Mouse (Mus musculus) MEL (cell line): ENCODE measurements around the gene Zfp687. TPM values are rescaled to one million over a fixed set of nuclear protein-coding genes. Genes with fewer than 3 reads are reported as not detected.

ENCODE experiments used
- DNase-seq: peaks from one replicate; pipeline ENCODE4 v3.0.0; 2011; ENCODE audit warnings: low read depth, low spot score
- H3K27ac ChIP-seq: 2 replicates; pipeline ENCODE4 v1.5.1; 2012; ENCODE audit warnings: low read depth, mild to moderate bottlenecking, control low read depth, low read length, moderate library complexity; ENCODE audit not compliant: control insufficient read depth
- H3K27me3 ChIP-seq, 2 experiments: fragments of 150-350 bp in 1 of 2; sonication (generic) in 1 of 2; 2 replicates each; pipeline ENCODE4 v1.6.1; 2012; ENCODE audit warnings: low read length in 2 of 2, mild to moderate bottlenecking in 2 of 2, improper control_type of control experiment in 1 of 2, moderate library complexity in 1 of 2; ENCODE audit not compliant: insufficient read depth in 2 of 2, control insufficient read depth in 1 of 2
- H3K36me3 ChIP-seq, 2 experiments: 2 replicates each; pipeline ENCODE4 v1.6.1; 2012 to 2014; ENCODE audit warnings: low read length in 2 of 2, improper control_type of control experiment in 1 of 2, inconsistent platforms in 1 of 2, mild to moderate bottlenecking in 1 of 2; ENCODE audit not compliant: insufficient read depth in 2 of 2, control insufficient read depth in 1 of 2
- H3K4me1 ChIP-seq, 2 experiments: fragments of 150-350 bp in 1 of 2; sonication (generic) in 1 of 2; 2 replicates each; pipeline ENCODE4 v1.6.1; 2012; ENCODE audit warnings: low read length in 2 of 2, improper control_type of control experiment in 1 of 2, mild to moderate bottlenecking in 1 of 2; ENCODE audit not compliant: insufficient read depth in 2 of 2, control insufficient read depth in 1 of 2
- H3K4me3 ChIP-seq, 2 experiments: fragments of 150-350 bp in 1 of 2; sonication (generic) in 1 of 2; 2 replicates each; pipeline ENCODE4 v1.5.1; 2012; ENCODE audit warnings: low read depth in 2 of 2, low read length in 2 of 2, mild to moderate bottlenecking in 2 of 2, moderate library complexity in 2 of 2, control low read depth in 1 of 2, improper control_type of control experiment in 1 of 2; ENCODE audit not compliant: control insufficient read depth in 1 of 2, insufficient read depth in 1 of 2
- H3K79me2 ChIP-seq: 2 replicates; pipeline ENCODE4 v1.6.1; 2012; ENCODE audit warnings: mild to moderate bottlenecking, low read length, moderate library complexity; ENCODE audit not compliant: control insufficient read depth, poor library complexity, insufficient read depth
- H3K9ac ChIP-seq: 2 replicates; pipeline ENCODE4 v1.6.1; 2012; ENCODE audit warnings: low read depth, mild to moderate bottlenecking, control low read depth, low read length, moderate library complexity; ENCODE audit not compliant: control insufficient read depth, poor library complexity, severe bottlenecking
- H3K9me3 ChIP-seq: fragments of 150-350 bp; sonication (generic); replicated peaks from 2 replicates; pipeline ENCODE4 v1.6.1; 2012; ENCODE audit warnings: mild to moderate bottlenecking, low read length, improper control_type of control experiment, moderate library complexity; ENCODE audit not compliant: insufficient read depth
- BHLHE40 ChIP-seq: IDR thresholded peaks from 2 replicates; pipeline ENCODE4 v1.6.1; 2012; ENCODE audit warnings: low read depth, mild to moderate bottlenecking, inconsistent platforms, low read length, improper control_type of control experiment, borderline replicate concordance
- CHD1 ChIP-seq: IDR thresholded peaks from 2 replicates; pipeline ENCODE4 v1.6.1; 2012; ENCODE audit warnings: low read depth, mild to moderate bottlenecking, inconsistent platforms, low read length, improper control_type of control experiment
- CHD2 ChIP-seq: IDR thresholded peaks from 2 replicates; pipeline ENCODE4 v1.6.1; 2011; ENCODE audit warnings: low read length, improper control_type of control experiment
- CTCF ChIP-seq, 3 experiments: IDR thresholded peaks in 2 of 3; conservative IDR thresholded peaks in 1 of 3; 2 replicates each; pipeline ENCODE4 v1.5.1; 2011 to 2012; ENCODE audit warnings: low read length in 3 of 3, low read depth in 2 of 3, mild to moderate bottlenecking in 2 of 3, improper control_type of control experiment in 1 of 3, inconsistent platforms in 1 of 3, mixed read lengths in 1 of 3, moderate library complexity in 1 of 3; ENCODE audit not compliant: control insufficient read depth in 1 of 3, insufficient read depth in 1 of 3, poor library complexity in 1 of 3, severe bottlenecking in 1 of 3
- E2F4 ChIP-seq: IDR thresholded peaks from 2 replicates; pipeline ENCODE4 v1.6.1; 2011; ENCODE audit warnings: low read depth, low read length, improper control_type of control experiment, borderline replicate concordance
- ELF1 ChIP-seq: IDR thresholded peaks from 2 replicates; pipeline ENCODE4 v1.6.1; 2014; ENCODE audit warnings: low read depth, mild to moderate bottlenecking, inconsistent platforms, low read length, improper control_type of control experiment, moderate library complexity
- JUND ChIP-seq: IDR thresholded peaks from 2 replicates; pipeline ENCODE4 v1.6.1; 2011; ENCODE audit warnings: low read depth, mild to moderate bottlenecking, improper control_type of control experiment, low read length
- KAT2A ChIP-seq: conservative IDR thresholded peaks from 2 replicates; pipeline ENCODE4 v1.6.1; 2012; ENCODE audit warnings: low read depth, low read length, improper control_type of control experiment, inconsistent platforms
- MAX ChIP-seq: IDR thresholded peaks from 2 replicates; pipeline ENCODE4 v1.6.1; 2011; ENCODE audit warnings: low read length, improper control_type of control experiment
- MYB ChIP-seq: IDR thresholded peaks from 2 replicates; pipeline ENCODE4 v1.6.1; 2011; ENCODE audit warnings: mild to moderate bottlenecking, low read depth, low read length, improper control_type of control experiment
- MYC ChIP-seq: IDR thresholded peaks from 2 replicates; pipeline ENCODE4 v1.6.1; 2011; ENCODE audit warnings: low read depth, mild to moderate bottlenecking, low read length, improper control_type of control experiment, moderate library complexity
- POLR2A ChIP-seq, 2 experiments: IDR thresholded peaks; 2 replicates each; pipeline ENCODE4 v1.6.1; 2011 to 2012; ENCODE audit warnings: low read length in 2 of 2, mild to moderate bottlenecking in 2 of 2, control low read depth in 1 of 2, improper control_type of control experiment in 1 of 2, low read depth in 1 of 2, moderate library complexity in 1 of 2; ENCODE audit not compliant: control insufficient read depth in 1 of 2, insufficient read depth in 1 of 2, poor library complexity in 1 of 2
- POLR2AphosphoS2 ChIP-seq: IDR thresholded peaks from 2 replicates; pipeline ENCODE4 v1.6.1; 2011; ENCODE audit warnings: low read length, improper control_type of control experiment
- RCOR1 ChIP-seq: IDR thresholded peaks from 2 replicates; pipeline ENCODE4 v1.6.1; 2012; ENCODE audit warnings: low read depth, mild to moderate bottlenecking, inconsistent platforms, low read length, improper control_type of control experiment
- TAL1 ChIP-seq: IDR thresholded peaks from 2 replicates; pipeline ENCODE4 v1.6.1; 2012; ENCODE audit warnings: mild to moderate bottlenecking, inconsistent platforms, low read length, moderate library complexity, mixed read lengths
- TCF12 ChIP-seq: IDR thresholded peaks from 2 replicates; pipeline ENCODE4 v1.6.1; 2014; ENCODE audit warnings: low read depth, mild to moderate bottlenecking, inconsistent platforms, low read length, improper control_type of control experiment, moderate library complexity
- UBTF ChIP-seq: IDR thresholded peaks from 2 replicates; pipeline ENCODE4 v1.6.1; 2012; ENCODE audit warnings: low read depth, mild to moderate bottlenecking, inconsistent platforms, low read length, improper control_type of control experiment, moderate library complexity, borderline replicate concordance; ENCODE audit not compliant: insufficient read depth
- USF2 ChIP-seq, 2 experiments: IDR thresholded peaks; 2 replicates each; pipeline ENCODE4 v1.6.1; 2011 to 2012; ENCODE audit warnings: improper control_type of control experiment in 2 of 2, low read length in 2 of 2, borderline replicate concordance in 1 of 2, inconsistent platforms in 1 of 2, low read depth in 1 of 2, mild to moderate bottlenecking in 1 of 2; ENCODE audit not compliant: insufficient read depth in 1 of 2
- ZC3H11A ChIP-seq: IDR thresholded peaks from 2 replicates; pipeline ENCODE4 v1.6.1; 2012; ENCODE audit warnings: low read depth, mild to moderate bottlenecking, inconsistent platforms, low read length, improper control_type of control experiment
- ZMIZ1 ChIP-seq: IDR thresholded peaks from 2 replicates; pipeline ENCODE4 v1.6.1; 2012; ENCODE audit warnings: low read depth, mild to moderate bottlenecking, inconsistent platforms, low read length, improper control_type of control experiment, moderate library complexity
- polyA plus RNA-seq, 2 experiments: library from polyadenylated mRNA; stranded (reverse) in 1 of 2; unstranded in 1 of 2; fragments of >175 nt in 1 of 2; fragments of >200 nt in 1 of 2; gene quantifications; 2 replicates each; pipeline versions ENCODE4 v1.2.1 to v1.2.4; 2012; ENCODE audit warnings: low replicate concordance in 2 of 2, low read depth in 1 of 2; ENCODE audit not compliant: insufficient read length in 2 of 2, insufficient read depth in 1 of 2, missing spikeins in 1 of 2
- total RNA-seq: library from RNA; depleted of rRNA; stranded (reverse); fragments of 300-350 nt; gene quantifications from 2 replicates; pipeline ENCODE4 v1.2.3, GENCODE M21; 2012

Gene Zfp687
- total and polyA plus RNA-seq, 3 experiments: 14.5 to 36.6 TPM; not detected in 1

DNA sequence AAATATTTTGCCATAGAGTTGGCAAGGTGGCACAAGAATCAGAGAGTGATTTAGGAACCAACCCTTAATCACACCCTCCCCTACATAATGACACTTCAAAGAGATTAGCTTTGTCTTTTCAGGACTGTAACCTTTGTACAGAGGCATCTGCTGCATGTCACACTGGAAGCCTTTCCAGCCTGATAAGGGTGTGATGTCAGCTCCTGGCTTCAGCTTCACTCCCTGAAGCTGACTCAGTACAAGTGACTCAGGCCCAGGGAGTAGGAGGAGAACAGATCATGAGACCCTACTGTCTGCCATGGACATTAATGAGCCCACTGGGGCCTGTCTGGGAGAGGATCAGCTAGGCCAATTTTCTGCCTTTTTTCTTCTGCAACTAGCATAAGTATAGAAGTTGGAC, 27.7 kb downstream of the Zfp687 start (continued):
- TF ChIP-seq USF2 (IDR thresholded peaks at IDR 0.05; ENCODE audit: borderline replicate concordance in 1 of 2, insufficient read depth in 1 of 2, low read depth in 1 of 2, low read length in 2 of 2) (no peak), MYB (no peak), UBTF (no peak), MYC (peak; percentile 51; the same call in 1 of the 2 replicates), POLR2AphosphoS2 (no peak), TCF12 (peak; percentile 73), CHD2 (no peak), MAX (peak; percentile 78), ELF1 (no peak), JUND (peak; percentile 66; the same call in 1 of the 2 replicates), CHD1 (no peak), KAT2A (peak; percentile 27; the same call in 1 of the 2 replicates), E2F4 (no peak), CTCF (IDR thresholded peaks at IDR 0.05 in 2 of 3, conservative IDR thresholded peaks at IDR 0.05 in 1 of 3; ENCODE audit: control insufficient read depth in 1 of 3, insufficient read depth in 1 of 3, low read depth in 2 of 3, low read length in 3 of 3, poor library complexity in 1 of 3, severe bottlenecking in 1 of 3) (no peak), BHLHE40 (peak; percentile 59; the same call in 1 of the 2 replicates)
- TF ChIP-seq, all 39 proteins: peak for 18

DNA sequence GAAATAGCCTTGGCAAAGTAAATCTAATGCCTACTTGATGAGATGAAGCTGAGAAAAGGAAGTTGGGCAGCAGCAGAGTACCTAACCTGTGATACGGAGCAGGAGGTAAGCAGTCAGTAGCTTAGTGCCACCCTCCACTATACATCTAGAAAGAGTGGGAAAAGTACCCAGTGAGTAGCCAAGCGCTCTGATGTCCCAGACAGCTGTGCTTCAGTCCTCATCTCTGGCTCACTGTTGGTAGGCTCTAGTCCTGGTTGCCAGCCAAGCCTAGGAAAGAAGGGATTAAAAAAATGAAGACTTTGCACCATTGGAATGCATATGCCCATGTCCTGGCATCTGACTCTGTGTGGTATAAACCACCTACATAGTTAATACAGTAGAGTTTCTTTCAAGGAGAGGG, 29.7 kb downstream of the Zfp687 start:
- Histone ChIP-seq H3K36me3 (peaks cover 4 to 30% of the 10 kb centered on the region in 2 experiments), H3K4me1 (peaks cover 20 to 25% of the 10 kb centered on the region in 2 experiments), H3K4me3 (no peak overlapping the region), H3K9me3 (no peaks in the 10 kb centered on the region), H3K27me3 (no peaks in the 10 kb centered on the region), H3K27ac (no peak overlapping the region), H3K9ac (no peak overlapping the region), H3K79me2 (no peaks in the 10 kb centered on the region)
- no peak for DNase-seq
- TF ChIP-seq MAX (no peak), ZC3H11A (no peak), RCOR1 (no peak), TAL1 (no peak), BHLHE40 (no peak), KAT2A (no peak), ZMIZ1 (no peak), TCF12 (no peak)

DNA sequence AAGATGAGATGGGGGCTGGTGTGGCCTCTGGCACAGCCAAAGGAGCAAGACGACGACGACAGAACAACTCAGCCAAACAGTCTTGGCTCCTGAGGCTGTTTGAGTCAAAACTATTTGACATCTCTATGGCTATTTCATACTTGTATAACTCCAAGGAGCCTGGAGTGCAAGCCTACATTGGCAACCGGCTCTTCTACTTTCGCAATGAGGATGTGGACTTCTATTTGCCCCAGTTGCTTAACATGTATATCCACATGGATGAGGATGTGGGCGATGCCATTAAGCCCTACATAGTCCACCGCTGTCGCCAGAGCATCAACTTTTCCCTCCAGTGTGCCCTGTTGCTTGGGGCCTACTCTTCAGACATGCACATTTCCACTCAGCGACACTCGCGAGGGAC, 30.9 kb downstream of the Zfp687 start:
- TF ChIP-seq POLR2AphosphoS2 (0 out of 2 replicates have a peak, but pooled peaks have one; percentile 26), POLR2A (IDR thresholded peaks at IDR 0.05; ENCODE audit: control insufficient read depth in 1 of 2, insufficient read depth in 1 of 2, low read depth in 1 of 2, low read length in 2 of 2, poor library complexity in 1 of 2) (no peak)
- no peaks in the 10 kb centered on the region for H3K27me3 ChIP-seq
- no peaks in the 10 kb centered on the region for H3K9me3 ChIP-seq
- H3K36me3 ChIP-seq: peaks cover 4 to 30% of the 10 kb centered on the region in 2 experiments
- no peak overlapping the region for H3K4me3 ChIP-seq
- H3K4me1 ChIP-seq: peaks cover 20 to 25% of the 10 kb centered on the region in 2 experiments
- no peak overlapping the region for H3K27ac ChIP-seq
- no peak overlapping the region for H3K9ac ChIP-seq
- no peaks in the 10 kb centered on the region for H3K79me2 ChIP-seq
- no peak for DNase-seq
